Mouse (Mus musculus) ES-E14 (cell line): ENCODE results near the gene Adap2.

Source experiments
- CHD2 ChIP-seq: IDR thresholded peaks from 2 replicates; pipeline ENCODE4 v1.6.1; 2014; ENCODE audit warnings: mild to moderate bottlenecking, low read depth, low read length, inconsistent platforms
- HCFC1 ChIP-seq: IDR thresholded peaks from 2 replicates; pipeline ENCODE4 v1.6.1; 2012; ENCODE audit warnings: low read length, inconsistent platforms, borderline replicate concordance; ENCODE audit not compliant: insufficient read depth

GRCm38 (mm10) chr11:80199773-80200172 lies 45.9 kb downstream of the Adap2 start:
- no peak for TF ChIP-seq CHD2
- no peak for TF ChIP-seq HCFC1
